Mouse (Mus musculus) midbrain, embryonic 16.5 days (tissue): ENCODE data around the gene Gm8180. TPM values are rescaled to one million over a fixed set of nuclear protein-coding genes. Genes with fewer than 3 reads are reported as not detected.
"Not testable (repeated sequence)": the region's sequence is repeated elsewhere in the genome, so short reads cannot be mapped to it uniquely, and the experiment has no call there.

ENCODE experiments used
- ATAC-seq: fragments of 200-750 bp; cut with Nextera tagmentation; 2 replicates; pipeline ENCODE4 v1.8.0; 2017; ENCODE audit warnings: moderate TSS enrichment
- H3K27ac ChIP-seq: fragments of 300-500 bp; sonication (generic); 2 replicates; pipeline ENCODE4 v1.5.1; 2014; ENCODE audit warnings: mild to moderate bottlenecking, low read length, mixed read lengths
- H3K27me3 ChIP-seq: fragments of 300-500 bp; sonication (generic); 2 replicates; pipeline ENCODE4 v1.6.1; 2014; ENCODE audit warnings: low read depth, low read length, mixed read lengths; ENCODE audit not compliant: control insufficient read depth, insufficient read depth
- H3K36me3 ChIP-seq: fragments of 300-500 bp; sonication (generic); 2 replicates; pipeline ENCODE4 v1.6.1; 2014; ENCODE audit warnings: mild to moderate bottlenecking, low read length, moderate library complexity, mixed read lengths; ENCODE audit not compliant: control insufficient read depth, insufficient read depth
- H3K4me1 ChIP-seq: fragments of 300-500 bp; sonication (generic); 2 replicates; pipeline ENCODE4 v1.6.1; 2014; ENCODE audit warnings: mild to moderate bottlenecking, low read length, mixed read lengths; ENCODE audit not compliant: control insufficient read depth, insufficient read depth
- H3K4me2 ChIP-seq: fragments of 300-500 bp; sonication (generic); 2 replicates; pipeline ENCODE4 v1.6.1; 2014; ENCODE audit warnings: mild to moderate bottlenecking, low read length, mixed read lengths
- H3K4me3 ChIP-seq: fragments of 300-500 bp; sonication (generic); 2 replicates; pipeline ENCODE4 v1.5.1; 2014; ENCODE audit warnings: low read depth, mild to moderate bottlenecking, low read length, moderate library complexity, mixed read lengths
- H3K9ac ChIP-seq: fragments of 300-500 bp; sonication (generic); 2 replicates; pipeline ENCODE4 v1.6.1; 2014; ENCODE audit warnings: low read depth, low read length, mixed read lengths
- H3K9me3 ChIP-seq: fragments of 300-500 bp; sonication (generic); replicated peaks from 2 replicates; pipeline ENCODE4 v1.6.1; 2014; ENCODE audit warnings: mild to moderate bottlenecking, low read length, mixed read lengths; ENCODE audit not compliant: control insufficient read depth, poor library complexity, severe bottlenecking
- WGBS: fragments of 180-500 bp; shearing (Covaris S2); extraction: QIAGEN DNeasy Blood & Tissue Kit; methylation state at CpG from one replicate; pipeline ENCODE4 v1.1.7; 2014; 5-methylcytosine and 5-hydroxymethylcytosine counted together
- polyA plus RNA-seq: library from polyadenylated mRNA; unstranded; fragments of >200 nt; fragmentation: Nextera tagmentation; extraction: Ambion mirVana; gene quantifications from 2 replicates; pipeline ENCODE4 v1.2.1, GENCODE M21; 2015

Gm8180 gene
- not detected in 2 replicates for polyA plus RNA-seq

DNA sequence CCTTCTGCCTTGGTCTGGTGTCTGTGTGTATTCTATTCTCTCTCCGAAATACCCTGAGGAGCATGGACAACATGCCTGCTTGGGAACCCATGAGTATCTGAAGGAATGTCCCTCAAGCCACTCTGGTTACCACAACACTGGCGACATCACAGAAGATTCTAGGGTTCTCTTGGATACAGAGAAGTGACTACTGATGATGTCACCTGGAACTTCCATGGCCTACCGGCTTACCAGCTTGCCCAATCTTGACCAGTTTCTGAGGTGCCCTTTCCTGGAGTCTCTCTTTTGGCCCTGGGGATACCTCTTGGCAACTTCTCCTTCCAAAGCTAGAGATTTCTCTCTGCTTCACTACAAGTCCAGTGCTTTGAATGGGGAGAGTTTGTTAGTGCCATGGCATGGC is at the start of gene Gm8180:
Gene Gm8180 (minus strand): TSS at position 101 of the 400 bp plus-strand sequence.
- 89% methylated on average over 3 of the region's 3 CpGs for WGBS
- not testable (repeated sequence) for ATAC-seq, H3K4me3 ChIP-seq, H3K9me3 ChIP-seq, H3K4me2 ChIP-seq, H3K9ac ChIP-seq, H3K27ac ChIP-seq, H3K27me3 ChIP-seq, H3K4me1 ChIP-seq, H3K36me3 ChIP-seq

DNA sequence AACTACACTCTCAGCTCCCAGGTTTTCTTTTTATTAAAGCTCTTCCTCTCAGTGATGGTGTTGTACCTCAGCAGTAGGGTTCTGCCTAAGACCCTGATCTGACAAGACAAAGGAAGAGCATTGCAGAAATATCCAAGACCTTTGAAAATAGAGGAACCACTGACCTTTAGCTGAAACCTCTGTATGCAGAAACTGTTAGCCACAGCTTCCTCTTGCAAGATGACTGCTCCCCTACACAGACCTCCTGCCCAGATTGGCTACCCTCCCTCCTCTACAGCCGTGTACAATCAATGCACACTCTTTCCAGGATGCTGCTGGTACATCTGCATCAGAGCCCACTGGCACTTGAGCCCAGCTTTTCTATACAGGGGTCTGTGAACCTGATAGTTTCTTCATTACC is 45.8 kb upstream of the Gm8180 start:
- H3K36me3 ChIP-seq, H3K27ac ChIP-seq, H3K4me2 ChIP-seq, H3K9me3 ChIP-seq, H3K4me1 ChIP-seq, H3K9ac ChIP-seq, H3K4me3 ChIP-seq, ATAC-seq, H3K27me3 ChIP-seq: not testable (repeated sequence)
- 32% methylated on average over 1 of the region's 1 CpGs for WGBS

DNA sequence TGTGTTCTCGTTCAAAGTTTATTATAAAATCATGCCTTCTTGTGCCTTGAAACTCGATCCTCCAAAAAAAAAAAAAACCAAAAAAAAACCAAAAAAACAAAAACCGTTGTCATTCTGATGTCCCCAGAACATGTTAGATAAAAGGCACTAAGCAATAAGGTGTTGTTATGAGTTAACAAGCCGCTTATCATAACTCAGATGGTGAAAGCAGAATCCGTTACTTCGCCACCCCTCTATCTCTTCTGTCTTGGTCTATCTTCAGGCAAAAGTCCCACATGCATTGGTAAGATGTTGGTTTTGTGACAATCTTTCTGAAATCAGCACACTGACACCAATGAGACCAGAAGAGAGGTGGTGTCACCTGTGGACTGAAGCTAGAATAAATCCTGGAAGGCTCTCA is 39.6 kb upstream of the Gm8180 start:
- not testable (repeated sequence) for H3K4me1 ChIP-seq, H3K9ac ChIP-seq, H3K9me3 ChIP-seq, H3K27ac ChIP-seq, H3K4me3 ChIP-seq, H3K4me2 ChIP-seq, ATAC-seq, H3K27me3 ChIP-seq, H3K36me3 ChIP-seq
- WGBS: 86% methylated on average over 6 of the region's 6 CpGs

DNA sequence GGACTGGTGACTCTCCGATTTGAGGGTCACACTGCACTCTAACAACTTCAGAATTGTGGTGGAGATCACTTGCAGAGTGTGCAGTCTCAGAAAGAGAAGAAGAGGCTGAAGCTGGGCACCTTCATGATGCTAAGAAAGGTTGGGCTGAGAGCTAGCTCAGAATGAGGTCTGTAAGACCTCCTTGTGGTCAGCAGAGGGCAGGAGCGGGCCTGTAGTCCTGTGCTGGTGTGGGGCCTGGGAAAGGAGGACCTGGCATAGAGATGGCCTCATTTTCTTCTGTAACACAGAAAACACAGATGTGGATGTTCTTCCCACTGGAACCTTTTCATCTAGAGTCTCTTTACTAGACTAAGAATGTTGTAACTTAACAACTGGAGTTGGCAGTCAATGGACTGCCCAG is 37.3 kb upstream of the Gm8180 start:
- H3K4me1 ChIP-seq, H3K4me3 ChIP-seq, H3K9me3 ChIP-seq, H3K27me3 ChIP-seq, H3K36me3 ChIP-seq, H3K27ac ChIP-seq, H3K4me2 ChIP-seq, H3K9ac ChIP-seq, ATAC-seq: not testable (repeated sequence)
- WGBS: 50% methylated on average over 1 of the region's 2 CpGs

DNA sequence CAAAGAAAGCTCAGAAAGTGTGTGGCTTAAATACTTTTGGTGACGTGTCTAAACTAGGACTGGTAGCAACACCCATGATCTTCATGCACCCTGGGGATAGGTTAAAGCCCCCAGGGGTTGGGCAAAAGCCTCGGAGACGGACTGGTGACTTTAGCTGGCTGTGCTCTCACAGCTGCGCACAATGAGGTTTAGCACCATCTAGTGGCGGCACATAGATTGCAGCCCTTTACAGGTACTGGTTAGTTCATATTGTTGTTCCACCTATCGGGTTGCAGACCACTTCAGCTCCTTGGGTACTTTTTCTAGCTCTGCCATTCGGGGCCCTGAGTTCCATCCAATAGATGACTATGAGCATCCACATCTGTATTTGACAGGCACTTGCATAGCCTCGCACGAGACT is 27.9 kb upstream of the Gm8180 start:
- 72% methylated on average over 8 of the region's 9 CpGs for WGBS
- not testable (repeated sequence) for H3K36me3 ChIP-seq, H3K4me2 ChIP-seq, H3K27ac ChIP-seq, H3K27me3 ChIP-seq, H3K4me1 ChIP-seq, H3K4me3 ChIP-seq, H3K9ac ChIP-seq, H3K9me3 ChIP-seq
- 0 out of 2 replicates have a peak, but pooled peaks have one; percentile 42 for ATAC-seq

DNA sequence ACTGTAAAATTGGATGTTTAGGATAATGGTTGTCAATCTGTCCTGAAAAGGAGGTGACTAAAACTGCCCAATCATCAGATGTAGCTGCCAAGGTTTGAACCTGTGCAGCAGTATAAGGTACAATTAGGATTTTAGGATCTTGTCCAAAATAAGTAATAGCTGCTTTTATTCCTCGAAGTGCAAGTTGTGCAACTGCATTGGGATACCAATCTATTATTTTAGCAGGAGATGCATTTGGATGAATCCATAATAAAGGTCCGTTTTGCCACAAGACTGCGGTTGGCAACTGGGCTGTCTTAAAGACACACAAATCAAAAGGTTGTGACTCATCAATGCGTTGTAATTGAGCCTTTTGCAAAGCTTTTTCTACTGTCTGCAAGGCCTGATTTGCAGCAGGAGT is 23.6 kb upstream of the Gm8180 start:
- H3K4me2 ChIP-seq, ATAC-seq, H3K36me3 ChIP-seq, H3K27ac ChIP-seq, H3K27me3 ChIP-seq, H3K9me3 ChIP-seq, H3K9ac ChIP-seq, H3K4me1 ChIP-seq, H3K4me3 ChIP-seq: not testable (repeated sequence)
- WGBS: 79% methylated on average over 3 of the region's 4 CpGs

DNA sequence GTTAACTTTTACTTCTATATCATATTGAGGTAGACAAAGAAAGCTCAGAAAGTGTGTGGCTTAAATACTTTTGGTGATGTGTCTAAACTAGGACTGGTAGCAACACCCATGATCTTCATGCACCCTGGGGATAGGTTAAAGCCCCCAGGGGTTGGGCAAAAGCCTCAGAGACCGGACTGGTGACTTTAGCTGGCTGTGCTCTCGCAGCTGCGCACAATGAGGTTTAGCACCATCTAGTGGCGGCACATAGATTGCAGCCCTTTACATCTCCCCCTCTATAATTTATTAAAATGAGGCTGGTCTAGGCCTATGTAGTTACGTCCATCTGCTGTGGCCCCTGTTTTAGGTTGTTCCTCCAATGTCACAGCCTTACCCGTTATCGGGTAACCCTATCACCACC is 19.9 kb upstream of the Gm8180 start:
- H3K9ac ChIP-seq, H3K9me3 ChIP-seq, ATAC-seq, H3K27me3 ChIP-seq, H3K4me1 ChIP-seq, H3K27ac ChIP-seq, H3K4me2 ChIP-seq, H3K36me3 ChIP-seq, H3K4me3 ChIP-seq: not testable (repeated sequence)
- WGBS: 12% methylated on average over 7 of the region's 7 CpGs

DNA sequence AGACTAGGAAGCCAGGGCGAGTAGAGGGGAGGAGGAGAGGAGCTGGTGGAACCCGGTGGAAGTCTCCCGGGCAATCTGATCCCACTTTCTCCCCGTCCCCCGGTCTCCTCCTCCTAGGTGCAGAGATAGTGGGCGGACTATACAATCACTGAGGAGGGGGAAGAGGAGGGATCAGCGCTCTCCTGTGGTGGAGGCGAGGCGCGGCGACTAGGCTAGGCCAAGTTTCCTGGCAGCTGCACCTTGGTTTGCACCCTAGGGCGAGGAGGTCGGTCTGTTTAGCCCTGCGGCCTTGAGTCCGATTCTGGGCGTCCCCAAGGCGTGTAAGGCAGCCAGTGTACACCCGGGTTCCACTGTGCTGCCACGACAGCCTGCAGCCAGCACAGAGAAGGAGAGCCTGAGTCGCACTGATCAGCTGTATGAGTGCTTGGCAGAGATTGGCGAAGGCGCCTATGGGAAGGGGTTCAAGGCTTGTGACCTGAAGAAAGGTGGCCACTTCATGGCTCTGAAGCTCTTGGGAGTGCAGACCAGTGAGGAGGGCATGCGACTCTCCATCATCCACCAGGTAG is 12.4 kb upstream of the Gm8180 start:
- peak; percentile 82 for ATAC-seq
- H3K9ac ChIP-seq: 0 out of 2 replicates have a peak overlapping the region, but pooled peaks have one; percentile 25
- H3K27me3 ChIP-seq, H3K4me1 ChIP-seq, H3K9me3 ChIP-seq, H3K36me3 ChIP-seq, H3K27ac ChIP-seq: not testable (repeated sequence)
- peak overlapping the region; percentile 22 for H3K4me3 ChIP-seq
- H3K4me2 ChIP-seq: peak overlapping the region; percentile 48
- WGBS: 10% methylated on average over 22 of the region's 23 CpGs

DNA sequence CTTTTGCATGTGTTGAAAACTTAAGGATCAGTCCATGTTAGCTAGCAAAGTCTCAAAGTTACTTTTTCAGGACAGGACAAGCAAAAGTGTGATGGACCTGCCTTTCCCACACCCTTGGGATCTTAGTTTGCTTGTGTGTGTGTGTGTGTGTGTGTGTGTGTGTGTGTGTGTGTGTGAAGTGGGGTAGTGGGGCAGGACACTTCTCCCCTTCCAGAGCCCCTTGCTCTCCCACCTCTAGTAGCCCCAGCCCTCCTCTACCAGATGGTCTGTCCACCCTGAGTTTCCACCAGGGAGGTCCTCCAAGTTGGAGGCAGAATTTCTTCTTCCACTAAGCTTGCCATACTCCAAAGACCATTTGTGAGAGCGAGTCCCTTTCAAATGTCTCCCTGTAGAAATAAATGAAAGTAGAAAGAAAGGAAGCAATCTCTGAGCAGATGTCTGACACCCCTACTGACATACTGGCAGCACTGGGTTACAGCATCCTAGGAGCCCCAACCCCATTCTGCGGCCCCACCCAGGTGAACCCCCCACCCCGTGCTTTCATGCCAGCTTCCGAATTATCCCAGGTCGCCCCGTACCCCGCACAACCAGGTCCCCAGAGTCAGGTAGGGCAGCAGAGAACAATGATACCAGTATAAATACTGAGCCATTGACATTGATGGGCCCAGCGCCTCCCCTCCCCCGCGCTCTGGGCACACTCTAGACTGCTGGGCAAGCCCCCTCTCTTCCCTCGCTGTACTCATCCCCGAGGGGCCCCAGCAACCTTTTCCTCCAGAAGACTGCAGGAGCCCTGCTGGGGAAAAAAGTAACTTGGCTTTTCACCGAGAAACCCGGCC is 11.7 kb upstream of the Gm8180 start:
- H3K9me3 ChIP-seq: no peaks in the 10 kb centered on the region
- WGBS: 26% methylated on average over 14 of the region's 14 CpGs
- peak; percentile 73 for ATAC-seq
- 0 out of 2 replicates have a peak overlapping the region, but pooled peaks have one; percentile 25 for H3K9ac ChIP-seq
- no peaks in the 10 kb centered on the region for H3K36me3 ChIP-seq
- no peak overlapping the region for H3K27ac ChIP-seq
- peak overlapping the region; percentile 48 for H3K4me2 ChIP-seq
- no peaks in the 10 kb centered on the region for H3K4me1 ChIP-seq
- H3K4me3 ChIP-seq: peak overlapping the region; percentile 22
- H3K27me3 ChIP-seq: no peaks in the 10 kb centered on the region
